Mouse (Mus musculus): ENCODE measurements at regions not wholly inside any gene's neighbourhood (a gene's known extent, or its start where the extent isn't known, plus 50 kb on each side); places are given as distances from the start of the nearest gene placed in this dataset.
A peak's percentile ranks its signal among the peaks of the same experiment; 100 is the strongest.

- H3K4me1 ChIP-seq (replicated peaks; ENCODE audit: control insufficient read depth, insufficient read depth, low read length), result no peaks in the 10 kb centered on the region
- H3K36me3 ChIP-seq (ENCODE audit: control insufficient read depth, insufficient read depth), result no peaks in the 10 kb centered on the region
- no peak for ATAC-seq
- no peak overlapping the region for H3K27ac ChIP-seq (ENCODE audit: low read depth, low read length)
- no peak for TF ChIP-seq CTCF (IDR thresholded peaks at IDR 0.05; ENCODE audit: low read depth)
- no peaks in the 10 kb centered on the region for H3K9me3 ChIP-seq (ENCODE audit: control insufficient read depth)
- H3K4me2 ChIP-seq (replicated peaks; ENCODE audit: low read depth), result no peak overlapping the region
- H3K9ac ChIP-seq (ENCODE audit: low read depth, low read length), result no peak overlapping the region
- WGBS, result 69% methylated on average over 1 of the region's 1 CpGs
- H3K27me3 ChIP-seq (replicated peaks; ENCODE audit: control insufficient read depth, insufficient read depth, low read length), result no peaks in the 10 kb centered on the region
- no peak overlapping the region for H3K4me3 ChIP-seq (ENCODE audit: low read depth, low read length)
Measured at GRCm38 (mm10) chr3:48658386-48658785, 1098.7 kb downstream of the Pcdh18 start.

- Histone ChIP-seq H3K27ac (ENCODE audit: low read depth, low read length) (no peak overlapping the region), H3K4me1 (replicated peaks; ENCODE audit: control insufficient read depth, insufficient read depth, low read length) (no peaks in the 10 kb centered on the region), H3K36me3 (ENCODE audit: control insufficient read depth, insufficient read depth) (no peaks in the 10 kb centered on the region), H3K27me3 (replicated peaks; ENCODE audit: control insufficient read depth, insufficient read depth, low read length) (no peaks in the 10 kb centered on the region), H3K9me3 (ENCODE audit: control insufficient read depth) (no peaks in the 10 kb centered on the region), H3K9ac (ENCODE audit: low read depth, low read length) (no peak overlapping the region), H3K4me2 (replicated peaks; ENCODE audit: low read depth) (no peak overlapping the region), H3K4me3 (ENCODE audit: low read depth, low read length) (no peak overlapping the region)
- ATAC-seq, result no peak
- no peak for TF ChIP-seq CTCF (IDR thresholded peaks at IDR 0.05; ENCODE audit: low read depth)
- WGBS, result 84% methylated on average over 4 of the region's 4 CpGs
Measured at GRCm38 (mm10) chr3:48655084-48655483, 1102.0 kb downstream of the Pcdh18 start.

- Histone ChIP-seq H3K9ac (ENCODE audit: low read depth, low read length) (no peak overlapping the region), H3K4me3 (ENCODE audit: low read depth, low read length) (no peak overlapping the region), H3K4me2 (replicated peaks; ENCODE audit: low read depth) (peak overlapping the region; percentile 3; the same call in 1 of the 2 replicates), H3K27me3 (replicated peaks; ENCODE audit: control insufficient read depth, insufficient read depth, low read length) (no peaks in the 10 kb centered on the region), H3K27ac (ENCODE audit: low read depth, low read length) (no peak overlapping the region), H3K36me3 (ENCODE audit: control insufficient read depth, insufficient read depth) (no peaks in the 10 kb centered on the region), H3K4me1 (replicated peaks; ENCODE audit: control insufficient read depth, insufficient read depth, low read length) (no peaks in the 10 kb centered on the region), H3K9me3 (ENCODE audit: control insufficient read depth) (no peaks in the 10 kb centered on the region)
- 19% methylated on average over 3 of the region's 3 CpGs for WGBS
- ATAC-seq, result no peak
- TF ChIP-seq CTCF (IDR thresholded peaks at IDR 0.05; ENCODE audit: low read depth), result no peak
Measured at GRCm38 (mm10) chr3:48631889-48632483, 1125.1 kb downstream of the Pcdh18 start.

- no peaks in the 10 kb centered on the region for H3K4me1 ChIP-seq (replicated peaks; ENCODE audit: control insufficient read depth, insufficient read depth, low read length)
- H3K9ac ChIP-seq (ENCODE audit: low read depth, low read length), result no peak overlapping the region
- H3K4me3 ChIP-seq (ENCODE audit: low read depth, low read length), result no peak overlapping the region
- no peak for ATAC-seq
- H3K9me3 ChIP-seq (ENCODE audit: control insufficient read depth), result no peaks in the 10 kb centered on the region
- no peaks in the 10 kb centered on the region for H3K36me3 ChIP-seq (ENCODE audit: control insufficient read depth, insufficient read depth)
- no peak overlapping the region for H3K27ac ChIP-seq (ENCODE audit: low read depth, low read length)
- TF ChIP-seq CTCF (IDR thresholded peaks at IDR 0.05; ENCODE audit: low read depth), result no peak
- H3K27me3 ChIP-seq (replicated peaks; ENCODE audit: control insufficient read depth, insufficient read depth, low read length), result no peaks in the 10 kb centered on the region
- WGBS, result 96% methylated on average over 21 of the region's 21 CpGs
- H3K4me2 ChIP-seq (replicated peaks; ENCODE audit: low read depth), result no peak overlapping the region
Measured at GRCm38 (mm10) chr3:48608933-48609332, 1148.2 kb downstream of the Pcdh18 start.

- H3K36me3 ChIP-seq (ENCODE audit: control insufficient read depth, insufficient read depth), result no peaks in the 10 kb centered on the region
- H3K4me2 ChIP-seq (replicated peaks; ENCODE audit: low read depth), result no peak overlapping the region
- no peak for ATAC-seq
- no peak for TF ChIP-seq CTCF (IDR thresholded peaks at IDR 0.05; ENCODE audit: low read depth)
- WGBS, result 82% methylated on average over 3 of the region's 3 CpGs
- no peak overlapping the region for H3K9ac ChIP-seq (ENCODE audit: low read depth, low read length)
- H3K4me1 ChIP-seq (replicated peaks; ENCODE audit: control insufficient read depth, insufficient read depth, low read length), result no peaks in the 10 kb centered on the region
- no peak overlapping the region for H3K4me3 ChIP-seq (ENCODE audit: low read depth, low read length)
- no peaks in the 10 kb centered on the region for H3K27me3 ChIP-seq (replicated peaks; ENCODE audit: control insufficient read depth, insufficient read depth, low read length)
- H3K27ac ChIP-seq (ENCODE audit: low read depth, low read length), result no peak overlapping the region
- H3K9me3 ChIP-seq (ENCODE audit: control insufficient read depth), result no peaks in the 10 kb centered on the region
Measured at GRCm38 (mm10) chr3:48604840-48605239, 1152.3 kb downstream of the Pcdh18 start.

- Histone ChIP-seq H3K36me3 (ENCODE audit: control insufficient read depth, insufficient read depth) (no peaks in the 10 kb centered on the region), H3K9me3 (ENCODE audit: control insufficient read depth) (no peaks in the 10 kb centered on the region), H3K4me2 (replicated peaks; ENCODE audit: low read depth) (no peak overlapping the region), H3K4me1 (replicated peaks; ENCODE audit: control insufficient read depth, insufficient read depth, low read length) (no peaks in the 10 kb centered on the region), H3K27ac (ENCODE audit: low read depth, low read length) (no peak overlapping the region), H3K9ac (ENCODE audit: low read depth, low read length) (no peak overlapping the region), H3K27me3 (replicated peaks; ENCODE audit: control insufficient read depth, insufficient read depth, low read length) (no peaks in the 10 kb centered on the region), H3K4me3 (ENCODE audit: low read depth, low read length) (no peak overlapping the region)
- no peak for TF ChIP-seq CTCF (IDR thresholded peaks at IDR 0.05; ENCODE audit: low read depth)
- no peak for ATAC-seq
- WGBS, result 86% methylated on average over 2 of the region's 2 CpGs
Measured at GRCm38 (mm10) chr3:48587341-48587740, 1169.8 kb downstream of the Pcdh18 start.

GRCm38 (mm10) chr3:48586145-48586544 lies 1171.0 kb downstream of the Pcdh18 start:
- Histone ChIP-seq H3K9ac (ENCODE audit: low read depth, low read length) (no peak overlapping the region), H3K4me3 (ENCODE audit: low read depth, low read length) (no peak overlapping the region), H3K9me3 (ENCODE audit: control insufficient read depth) (no peaks in the 10 kb centered on the region), H3K27me3 (replicated peaks; ENCODE audit: control insufficient read depth, insufficient read depth, low read length) (no peaks in the 10 kb centered on the region), H3K36me3 (ENCODE audit: control insufficient read depth, insufficient read depth) (no peaks in the 10 kb centered on the region), H3K27ac (ENCODE audit: low read depth, low read length) (no peak overlapping the region), H3K4me1 (replicated peaks; ENCODE audit: control insufficient read depth, insufficient read depth, low read length) (no peaks in the 10 kb centered on the region), H3K4me2 (replicated peaks; ENCODE audit: low read depth) (no peak overlapping the region)
- 15% methylated on average over 1 of the region's 1 CpGs for WGBS
- no peak for ATAC-seq
- no peak for TF ChIP-seq CTCF (IDR thresholded peaks at IDR 0.05; ENCODE audit: low read depth)

Data from intestine, postnatal 0 days (tissue).